Mouse (Mus musculus) regulatory T cell (primary cell): ENCODE data around the gene Rasgrf2.

Experiments used
- in situ Hi-C: fragments of 300-600 bp; cut with MboI, MseI; formaldehyde crosslinking; loops from one replicate; pipeline ENCODE4 v1.15.1; 2025; ENCODE audit warnings: high pct_unique_total_duplicates

Rasgrf2 gene

DNA sequence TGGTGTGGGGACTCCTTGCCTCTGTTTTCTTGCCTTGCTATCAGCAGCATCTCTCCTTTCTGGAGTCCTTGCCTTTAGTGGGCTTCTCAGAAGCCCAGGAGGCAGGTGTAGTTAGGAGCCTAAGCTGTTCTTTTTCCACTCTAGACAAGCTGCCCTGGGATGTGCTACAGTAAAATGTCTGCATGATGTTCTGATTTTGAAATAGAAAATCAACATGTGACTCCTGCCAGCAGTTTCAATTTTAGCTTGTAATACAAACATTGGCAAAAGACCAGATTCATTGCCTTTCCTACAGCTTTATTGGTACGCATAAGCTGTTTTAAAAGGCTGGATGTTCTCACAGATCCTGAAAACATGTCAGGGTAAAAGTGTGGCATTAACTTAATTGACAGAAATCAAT is 176.3 kb downstream of the Rasgrf2 start:
- in situ Hi-C loops, result no loop called here

DNA sequence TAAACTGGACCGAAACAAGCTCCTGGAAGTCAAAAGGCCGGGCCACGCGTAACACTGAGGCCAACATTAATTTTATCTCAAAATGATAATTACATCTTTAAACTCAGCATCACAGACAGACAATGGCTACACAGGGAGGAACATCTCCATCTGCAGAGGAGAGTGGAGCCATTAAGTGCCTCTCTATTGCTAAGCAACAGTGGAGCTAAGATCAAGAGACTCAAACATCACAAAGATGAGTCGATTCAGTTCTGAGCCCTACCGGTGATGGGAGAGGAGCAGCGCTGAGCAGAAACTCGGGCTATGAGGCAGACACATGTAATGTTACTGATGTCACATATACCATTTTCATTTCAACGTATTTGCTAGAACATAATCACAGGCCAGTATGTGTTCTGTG is 191.3 kb downstream of the Rasgrf2 start:
- in situ Hi-C loops, result no loop called here

DNA sequence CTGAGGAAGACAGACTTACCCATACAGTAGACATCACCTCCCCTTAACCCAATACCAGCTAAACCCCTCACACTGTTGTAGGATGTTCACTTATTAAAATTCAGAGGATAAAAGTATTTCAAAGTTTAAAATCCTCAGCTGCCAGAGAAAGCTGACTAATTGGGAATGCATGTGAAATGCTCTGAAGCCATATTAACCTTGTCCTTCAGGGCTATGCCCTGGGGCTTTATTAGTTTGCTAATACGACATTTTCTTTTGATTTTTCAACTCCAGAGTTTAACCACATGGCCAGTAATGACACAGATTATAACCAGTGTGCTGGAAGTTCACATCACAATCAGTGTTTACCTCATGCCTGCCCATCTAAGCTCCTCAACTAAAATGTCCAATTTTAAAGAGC is 192.6 kb downstream of the Rasgrf2 start:
- in situ Hi-C loops, result no loop called here

DNA sequence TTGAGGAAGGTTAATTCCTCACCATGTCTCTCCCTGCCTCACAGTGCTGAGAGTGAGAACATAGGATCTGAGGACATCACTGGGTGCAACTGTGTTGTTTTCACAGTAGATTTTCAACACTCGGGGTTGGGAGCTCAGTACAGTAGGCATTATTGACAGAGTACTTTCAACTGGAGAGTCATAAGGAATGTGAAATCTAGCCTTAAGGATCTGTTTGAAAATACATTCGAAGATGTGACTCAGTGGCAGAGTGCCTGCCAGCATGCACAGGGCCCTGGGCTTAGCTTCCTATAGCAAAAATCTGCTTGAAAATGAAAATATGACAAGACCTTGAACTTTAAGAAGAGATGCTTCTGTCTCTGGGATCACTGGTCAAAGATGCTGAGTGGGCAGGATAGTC is 194.2 kb downstream of the Rasgrf2 start:
- in situ Hi-C loops, result no loop called here

DNA sequence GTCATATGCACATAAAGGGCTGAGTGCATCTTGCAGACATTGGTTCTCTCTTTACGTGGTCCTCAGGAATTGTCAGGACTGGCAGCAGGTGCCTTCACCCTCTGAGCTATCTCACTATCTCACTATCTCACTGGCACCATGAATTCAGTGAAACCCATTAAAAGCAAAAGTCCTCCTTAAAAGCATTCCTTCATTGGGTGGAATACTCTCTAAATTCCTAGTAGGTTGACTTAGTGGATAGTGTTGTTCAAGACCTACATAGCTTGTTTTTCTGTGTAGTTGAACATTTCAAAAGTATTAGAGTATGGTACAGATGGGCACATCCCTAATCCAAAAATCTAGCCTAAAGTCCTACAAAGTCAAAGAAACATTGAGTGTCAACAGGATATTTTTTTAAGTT is 199.3 kb downstream of the Rasgrf2 start:
- in situ Hi-C loops, result no loop called here

DNA sequence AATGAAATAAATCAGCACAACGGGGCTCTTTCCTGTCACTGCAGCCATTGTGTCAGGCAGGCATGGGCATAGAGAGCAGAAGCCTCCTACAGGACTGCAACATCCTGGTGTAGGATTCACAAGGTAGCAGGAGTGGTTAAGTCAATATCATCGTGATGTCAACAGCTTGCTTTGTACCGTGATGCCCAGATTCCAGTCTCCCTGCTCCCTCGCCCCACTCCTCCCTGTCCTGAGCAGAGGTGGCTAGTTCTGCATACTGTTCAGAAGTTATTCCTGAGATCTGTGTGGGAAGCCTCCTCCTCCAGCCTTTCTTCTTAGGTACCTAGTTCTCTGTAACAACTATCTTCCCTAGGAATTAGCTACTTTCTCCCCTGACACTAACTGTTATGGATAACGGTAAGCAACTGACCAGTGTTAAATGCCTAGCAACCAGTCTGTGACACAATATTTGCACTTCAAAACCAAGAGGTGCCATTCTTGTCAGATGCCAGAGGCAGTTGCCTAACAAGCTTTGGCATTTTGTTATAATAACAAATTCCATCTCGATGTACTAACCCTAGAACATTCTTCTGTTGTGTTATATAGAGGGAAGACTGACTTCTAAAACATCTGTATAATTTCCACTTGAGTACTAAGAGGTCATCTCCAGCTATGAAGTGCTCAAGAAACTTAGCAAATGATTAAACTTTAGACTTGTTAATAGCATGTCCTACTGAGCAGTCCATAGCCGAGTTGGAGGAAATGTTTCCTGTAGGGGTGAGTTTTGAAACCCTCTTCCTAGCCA is 201.3 kb downstream of the Rasgrf2 start:
- in situ Hi-C loops, result no loop called here

DNA sequence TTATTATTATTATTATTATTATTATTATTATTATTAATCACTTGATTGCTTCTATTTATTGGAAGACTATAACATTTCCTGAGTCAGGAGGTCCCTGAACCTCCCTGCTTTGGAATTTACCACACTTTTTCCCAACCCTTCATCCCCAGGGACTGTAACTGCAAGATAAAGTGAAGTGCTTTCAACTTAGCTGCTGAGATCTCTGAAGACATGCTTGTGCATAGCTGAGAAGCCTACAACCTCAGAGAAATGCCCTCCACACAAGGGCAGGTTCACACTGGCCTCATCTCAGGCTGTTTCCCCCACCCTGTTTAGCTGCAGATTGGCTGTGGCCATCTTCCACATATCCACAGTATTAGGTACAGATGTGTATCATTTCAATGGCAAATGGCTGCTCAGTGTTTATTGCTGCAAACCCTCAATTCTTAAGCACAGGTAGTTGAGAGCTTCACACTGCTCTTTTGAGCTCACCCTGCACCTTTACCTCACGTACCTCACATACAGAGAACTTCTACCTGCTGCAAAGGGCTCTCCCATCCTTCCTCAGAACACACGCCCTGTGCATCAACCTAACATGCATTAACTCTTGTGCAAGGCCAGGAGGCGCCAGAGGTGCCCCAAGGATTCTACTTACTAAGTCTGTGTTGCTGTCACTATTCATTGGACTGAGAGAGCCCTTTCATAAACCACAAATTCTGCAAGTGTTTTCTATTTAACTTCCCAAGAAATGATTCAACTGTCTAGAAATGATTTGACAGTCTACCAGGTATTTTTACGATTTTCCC is 202.7 kb downstream of the Rasgrf2 start:
- in situ Hi-C loops, result no loop called here

DNA sequence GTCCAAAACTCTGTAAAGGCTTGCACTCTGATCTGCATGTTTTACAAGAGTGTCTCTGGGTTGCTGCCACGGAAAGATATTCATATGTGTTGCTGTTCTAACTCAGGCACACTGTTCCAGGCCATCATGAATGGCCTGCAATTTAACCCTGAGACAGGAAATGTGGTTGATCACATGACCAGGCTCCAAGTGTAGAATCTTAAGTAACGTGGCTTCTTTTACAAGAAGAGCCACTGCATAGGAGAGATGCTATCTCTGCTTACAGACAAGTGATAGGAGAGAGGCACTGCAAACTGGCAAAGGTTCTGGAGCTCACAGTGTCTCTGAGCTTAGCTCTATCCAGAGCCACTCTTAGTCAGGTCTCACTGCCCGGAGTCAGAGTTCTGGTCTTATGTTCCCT is 210.4 kb downstream of the Rasgrf2 start:
- in situ Hi-C loops, result loop anchor here (25.0 kb wide), 2 partner anchors 416 to 816 kb away; no protein-coding TSS in a partner anchor

DNA sequence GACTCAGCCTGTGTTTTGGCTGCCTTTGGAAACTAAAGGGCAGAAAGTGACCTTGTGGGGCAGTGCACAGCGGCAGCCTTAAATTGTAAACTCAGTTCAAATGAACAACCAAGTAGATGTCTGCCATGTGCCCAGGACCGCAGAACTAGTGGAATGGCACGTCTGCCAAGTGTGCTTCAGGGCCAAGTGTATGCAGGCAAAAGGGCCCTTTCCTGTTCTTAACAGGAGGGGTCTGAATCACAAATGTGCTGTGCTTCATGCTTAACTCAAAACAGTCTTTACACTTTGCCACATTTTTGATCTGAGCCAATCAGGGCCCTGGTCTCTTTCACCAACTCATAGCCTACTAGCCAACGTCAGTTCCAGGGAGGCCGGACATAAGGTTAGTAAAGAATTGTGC is 212.7 kb downstream of the Rasgrf2 start:
- in situ Hi-C loops, result loop anchor here (25.0 kb wide), 2 partner anchors 419 to 819 kb away; no protein-coding TSS in a partner anchor

DNA sequence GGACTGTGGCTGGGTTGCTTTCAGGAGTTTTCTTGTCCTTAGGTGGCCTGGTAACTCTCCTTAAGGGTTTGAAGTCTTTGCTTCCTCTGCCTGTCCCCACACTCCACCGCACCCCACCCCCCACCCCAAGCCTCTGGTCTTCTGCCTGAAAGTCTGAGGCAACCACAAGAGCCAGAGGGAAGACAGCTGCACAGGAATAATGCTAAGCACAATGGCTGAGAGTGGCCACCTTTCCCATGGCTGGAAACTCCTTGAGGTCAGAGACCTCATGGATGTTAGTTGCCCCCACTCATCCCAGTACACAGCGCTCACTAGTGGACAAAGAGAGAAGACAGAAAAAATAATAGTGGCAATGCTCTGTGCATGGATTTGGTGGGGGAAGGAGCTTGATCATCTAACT is 213.6 kb downstream of the Rasgrf2 start:
- in situ Hi-C loops, result loop anchor here (25.0 kb wide), 2 partner anchors 419 to 819 kb away; no protein-coding TSS in a partner anchor

DNA sequence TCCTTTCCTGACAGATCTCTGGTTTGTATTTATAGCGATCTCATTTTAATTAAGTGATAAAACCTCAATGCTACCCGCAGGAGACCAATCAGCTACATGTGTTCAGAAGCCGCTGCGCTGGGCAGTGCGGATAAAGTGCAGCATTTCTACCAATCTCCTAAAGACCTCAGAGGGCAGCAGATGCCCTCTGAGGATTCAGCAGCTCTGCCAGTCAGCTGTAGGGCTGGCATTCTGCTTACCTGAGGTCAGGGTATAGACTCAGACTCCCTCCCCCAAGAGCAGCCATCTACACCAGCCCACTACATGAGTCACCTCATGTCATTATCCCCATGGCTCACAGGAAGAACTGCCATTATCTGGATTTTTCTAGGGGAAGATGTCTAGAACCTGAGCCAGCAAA is 215.1 kb downstream of the Rasgrf2 start:
- in situ Hi-C loops, result loop anchor here (25.0 kb wide), 2 partner anchors 421 to 821 kb away; no protein-coding TSS in a partner anchor

DNA sequence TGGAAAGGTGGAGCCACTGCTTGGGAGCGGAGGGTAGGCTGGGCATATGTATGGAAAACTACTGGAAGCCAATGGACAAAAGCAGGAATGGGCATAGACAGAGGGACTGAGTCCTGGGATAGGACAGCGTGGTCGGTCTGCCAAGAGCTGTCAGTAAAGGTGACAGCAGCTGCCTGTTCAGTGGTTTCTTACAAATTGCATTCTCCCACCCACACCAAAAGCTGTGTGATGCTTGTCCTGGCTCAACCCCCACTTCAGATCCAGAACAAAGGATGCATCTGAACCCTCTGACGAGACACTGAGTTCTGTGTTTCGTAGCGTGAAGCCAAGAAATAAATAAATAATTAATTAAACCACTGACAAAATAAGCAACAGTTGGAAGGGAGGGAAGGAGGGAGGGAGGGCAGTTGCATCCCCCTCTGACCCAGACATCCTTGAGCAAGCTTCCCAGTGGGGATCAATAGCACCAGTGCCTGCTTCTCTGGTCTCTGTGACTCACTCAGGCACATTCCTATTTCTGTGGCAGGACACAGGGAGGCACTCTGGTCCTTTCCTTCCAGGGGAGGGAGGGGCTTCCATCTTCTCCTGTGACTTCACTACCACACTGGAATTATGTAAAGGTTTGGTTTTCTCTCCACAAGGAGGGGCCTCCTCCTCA is 215.7 kb downstream of the Rasgrf2 start:
- in situ Hi-C loops, result loop anchor here (25.0 kb wide), 2 partner anchors 422 to 822 kb away; no protein-coding TSS in a partner anchor

DNA sequence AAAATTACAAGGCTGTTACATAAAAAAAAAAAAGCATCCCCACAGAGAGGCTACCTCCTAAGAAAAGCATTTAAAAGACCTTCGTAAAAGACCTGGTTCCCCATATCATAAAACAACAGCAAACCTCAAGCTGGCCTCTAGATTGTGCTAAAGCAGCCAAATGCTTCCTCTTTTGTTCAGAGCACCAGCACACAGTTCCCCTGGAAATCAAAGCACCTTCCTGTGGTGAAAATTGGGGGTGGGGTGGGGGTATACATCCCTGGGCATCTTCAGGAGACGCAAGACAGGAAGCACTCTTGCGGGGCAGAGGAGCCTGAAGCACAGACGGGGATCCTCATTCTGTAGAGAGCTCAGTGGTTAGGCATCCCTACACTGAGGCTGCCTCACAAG is 216.3 kb downstream of the Rasgrf2 start:
- in situ Hi-C loops, result loop anchor here (25.0 kb wide), 2 partner anchors 422 to 822 kb away; no protein-coding TSS in a partner anchor

DNA sequence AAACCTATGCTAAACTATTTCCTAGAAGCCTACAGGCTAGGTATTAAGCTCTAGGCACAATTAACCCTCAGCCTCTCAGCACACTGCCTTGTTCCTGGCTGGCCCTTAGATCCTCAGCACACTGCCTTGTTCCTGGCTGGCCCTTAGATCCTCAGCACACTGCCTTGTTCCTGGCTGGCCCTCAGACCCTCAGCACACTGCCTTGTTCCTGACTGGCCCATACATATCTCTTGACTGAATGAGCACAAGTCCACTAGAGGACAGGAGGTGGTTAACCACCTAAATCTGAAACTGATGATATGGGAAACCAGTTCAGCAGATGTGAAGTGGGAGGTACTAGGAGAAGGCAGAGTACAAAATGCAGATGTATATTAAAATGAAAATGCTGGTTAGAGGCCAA is 219.8 kb downstream of the Rasgrf2 start:
- in situ Hi-C loops, result loop anchor here (25.0 kb wide), 2 partner anchors 426 to 826 kb away; no protein-coding TSS in a partner anchor

DNA sequence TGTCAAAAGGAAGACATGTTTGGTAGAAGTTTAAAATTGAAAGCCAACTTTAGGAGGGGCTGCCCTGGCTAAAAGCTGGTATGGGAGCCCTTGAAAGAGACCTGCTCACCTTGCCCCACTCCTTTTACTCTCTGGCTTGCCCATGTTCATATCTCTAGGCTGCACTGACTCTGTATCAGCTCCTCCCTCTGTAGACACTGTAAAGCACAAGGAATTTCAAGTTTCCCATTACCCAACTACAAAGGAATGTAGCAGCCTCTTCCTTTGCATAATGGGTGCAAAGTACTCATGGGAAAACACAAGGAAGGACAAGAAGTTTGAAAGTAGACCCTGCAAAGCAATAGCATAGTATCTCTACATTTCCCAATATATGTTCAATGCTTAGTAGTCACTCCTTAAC is 220.2 kb downstream of the Rasgrf2 start:
- in situ Hi-C loops, result loop anchor here (25.0 kb wide), 2 partner anchors 426 to 826 kb away; no protein-coding TSS in a partner anchor

DNA sequence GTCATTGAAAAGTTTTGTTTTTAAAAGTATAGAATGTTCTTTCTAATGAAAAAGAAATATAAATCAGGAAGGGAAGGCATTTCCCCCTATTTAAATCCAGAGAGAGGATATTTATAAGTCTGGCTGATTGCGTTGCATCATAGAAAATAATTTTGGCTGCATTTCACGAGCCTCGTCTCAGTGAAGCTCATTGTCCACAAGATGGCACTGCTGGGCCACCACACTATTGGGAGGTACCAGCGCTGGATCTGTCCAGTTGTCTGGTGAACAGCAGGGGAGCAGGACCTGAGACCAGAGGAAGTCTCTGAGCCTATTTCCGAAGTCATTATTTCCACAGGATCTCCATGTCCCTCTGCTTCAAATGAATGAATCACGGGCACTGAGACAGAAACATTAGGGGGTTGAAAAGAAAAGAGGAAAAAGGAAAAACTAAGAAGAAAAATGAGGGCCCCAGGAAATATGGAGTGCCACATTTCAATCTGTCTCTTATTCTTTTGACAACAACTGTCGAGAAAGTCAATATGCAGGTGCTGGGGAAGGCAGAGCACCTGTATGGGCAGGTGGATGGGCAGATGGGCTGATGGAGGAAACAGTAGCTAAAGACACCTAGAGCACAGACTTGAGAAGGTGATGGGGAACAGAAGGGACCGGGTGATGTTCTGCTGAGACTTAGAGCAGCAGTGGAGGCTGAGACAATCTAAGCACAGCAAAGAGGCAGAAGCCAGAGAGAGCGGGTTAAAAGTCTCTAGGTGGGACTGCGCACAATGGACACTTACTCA is 223.1 kb downstream of the Rasgrf2 start:
- in situ Hi-C loops, result loop anchor here (25.0 kb wide), 2 partner anchors 429 to 829 kb away; no protein-coding TSS in a partner anchor

DNA sequence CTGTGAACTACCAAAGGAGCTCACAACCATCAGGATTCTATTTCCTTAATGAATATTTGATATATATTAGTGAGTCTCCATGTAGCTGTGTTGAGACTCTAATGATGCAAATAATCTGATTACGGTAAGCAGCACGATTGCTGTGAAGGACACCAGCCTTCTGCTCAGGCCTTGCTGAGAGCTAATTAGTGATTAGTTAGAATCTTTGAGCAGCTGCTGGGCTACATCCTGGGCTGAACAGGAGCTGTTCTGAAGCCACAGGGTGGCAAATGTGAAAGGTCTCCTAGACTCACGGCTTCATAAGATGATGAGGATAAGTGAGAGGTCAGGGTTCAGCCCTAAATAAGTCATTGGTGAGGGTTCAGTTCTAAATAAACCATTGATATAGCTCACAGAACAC is 225.1 kb downstream of the Rasgrf2 start:
- in situ Hi-C loops, result loop anchor here (25.0 kb wide), 2 partner anchors 431 to 831 kb away; no protein-coding TSS in a partner anchor

DNA sequence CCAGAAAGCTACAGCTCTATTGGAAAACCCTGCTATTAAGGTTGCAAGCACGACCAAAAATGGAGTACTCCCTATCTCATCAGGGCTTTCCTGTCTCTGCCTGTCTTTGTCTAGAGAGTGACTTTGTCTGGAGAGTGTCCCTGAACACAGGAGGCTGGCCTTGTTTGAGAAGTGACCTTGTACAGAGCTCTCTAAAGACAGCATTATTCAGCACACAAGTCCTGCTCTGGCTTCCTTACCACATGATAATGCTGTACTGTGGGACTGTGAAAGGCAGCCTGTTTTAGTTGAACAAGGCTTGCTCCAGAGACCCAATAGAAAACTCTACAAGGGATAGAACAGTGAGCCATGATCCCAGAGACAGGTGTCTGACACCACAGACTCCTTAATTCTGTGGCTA is 235.0 kb downstream of the Rasgrf2 start:
- in situ Hi-C loops, result no loop called here

DNA sequence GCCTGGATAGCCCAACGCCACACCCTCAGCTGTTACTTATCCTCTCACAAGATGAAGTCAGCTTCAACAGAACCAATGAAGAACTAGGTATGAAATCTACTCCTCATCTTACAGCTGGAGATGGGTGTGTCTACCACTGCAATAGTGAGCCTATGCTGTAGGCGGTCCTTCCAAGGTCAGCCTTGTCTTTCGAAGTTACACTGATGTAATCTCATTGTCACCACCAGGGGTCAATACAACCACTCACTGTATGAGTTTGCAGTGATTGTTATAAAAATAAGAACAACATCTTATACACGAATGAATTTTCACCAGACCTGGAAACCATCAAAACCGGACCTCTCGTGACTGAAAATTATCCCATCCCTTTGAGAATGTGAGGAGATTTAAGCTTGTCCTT is 238.3 kb downstream of the Rasgrf2 start:
- in situ Hi-C loops, result no loop called here

DNA sequence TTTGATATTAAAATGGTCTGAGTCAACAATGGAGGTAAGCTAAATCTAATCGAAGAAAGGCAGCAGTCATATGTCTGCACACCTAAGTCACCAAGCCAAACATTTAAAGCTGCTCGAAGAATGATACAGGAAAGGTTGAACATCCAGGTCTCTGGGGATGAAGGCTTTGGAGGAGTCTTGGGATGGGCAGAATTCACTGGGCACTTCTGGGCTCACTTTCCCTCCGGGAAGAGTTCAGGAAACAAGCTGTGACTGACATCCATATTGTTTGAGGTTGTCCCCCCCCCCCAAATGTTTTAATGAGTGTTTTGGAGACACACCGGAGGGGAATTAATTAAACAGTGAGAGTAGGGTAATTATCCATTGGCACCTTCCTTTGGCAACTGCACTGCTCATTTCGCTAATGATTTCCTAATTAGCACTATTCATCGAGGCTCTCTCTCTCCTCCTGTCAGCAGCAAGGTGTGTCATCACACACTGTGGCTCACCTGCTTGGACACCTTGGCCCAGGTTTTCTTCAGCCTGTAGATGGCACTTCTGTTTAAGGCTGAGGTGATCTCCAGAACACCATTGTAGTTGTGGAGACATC is 241.3 kb downstream of the Rasgrf2 start:
- in situ Hi-C loops, result no loop called here
